8 mouse cellular contexts compared by ENCODE assay signal in genomic region chr1:88475502-88475953, GRCm38 (mm10). TPM values are rescaled to one million over a fixed set of nuclear protein-coding genes. Genes with fewer than 3 reads are reported as not detected.
DNase-seq lines count a peak whose midpoint lies in the region; ATAC-seq lines count a peak whose summit lies in the region.

No protein-coding gene starts in this region.

- 2% methylated on average over 8 of the region's 8 CpGs for WGBS in kidney, embryonic 14.5 days

- no peak overlapping the region for H3K9ac ChIP-seq in kidney, embryonic 14.5 days (ENCODE audit: low read depth, low read length)

- peak; percentile 86 for DNase-seq in CD4-positive, CD25-positive, alpha-beta regulatory T cell, adult 2 months (ENCODE audit: low read depth, low spot score)
- DNase-seq in adrenal gland, postnatal 14 days, result peak; percentile 64
- DNase-seq in lung, postnatal 4 days, result peak; percentile 49 to 72
- DNase-seq in cerebellum, postnatal 14 days, result no peak
- DNase-seq in left cerebral cortex, adult 9 months (ENCODE audit: low spot score in 2 of 2), result no peak
- no peak for DNase-seq in spleen, adult 12 weeks (ENCODE audit: low spot score)
- DNase-seq in right cerebral cortex, postnatal 25 days, result no peak

- H3K4me1 ChIP-seq in kidney, embryonic 14.5 days (ENCODE audit: control insufficient read depth, insufficient read depth, low read length), result peaks cover 52% of the 10 kb centered on the region

- ATAC-seq in kidney, embryonic 14.5 days (ENCODE audit: low FRiP score, low TSS enrichment), result peak; percentile 89

- peak overlapping the region; percentile 91 for H3K27ac ChIP-seq in kidney, embryonic 14.5 days (ENCODE audit: low read depth, low read length)

- H3K36me3 ChIP-seq in kidney, embryonic 14.5 days (ENCODE audit: control insufficient read depth, insufficient read depth, low read length), result no peaks in the 10 kb centered on the region

- H3K4me3 ChIP-seq in kidney, embryonic 14.5 days (ENCODE audit: low read length), result no peak overlapping the region

- H3K27me3 ChIP-seq in kidney, embryonic 14.5 days (ENCODE audit: control insufficient read depth, insufficient read depth, low read length), result no peaks in the 10 kb centered on the region

- no peak overlapping the region for H3K4me2 ChIP-seq in kidney, embryonic 14.5 days (replicated peaks; ENCODE audit: low read depth, low read length)

- no peaks in the 10 kb centered on the region for H3K9me3 ChIP-seq in kidney, embryonic 14.5 days (ENCODE audit: control insufficient read depth, low read length)

RNA-seq across cellular contexts. Expression of gene Glrp1, which starts 34.3 kb away (rescaled TPM):
- not detected in 2 replicates for total RNA-seq in adrenal gland, postnatal 14 days (2021)
- 0.11 TPM in 1 of 2 replicates, not detected in the other for polyA plus RNA-seq in kidney, embryonic 14.5 days (2014; fragmentation: Nextera tagmentation; extraction: Ambion mirVana)

Comparison
In these comparisons a context has a peak if more than half of its experiments do, and no peak if none do; other contexts are left out.
1. DNase-seq: peak in CD4-positive, CD25-positive, alpha-beta regulatory T cell, adult 2 months (single experiment), adrenal gland, postnatal 14 days (single experiment) and lung, postnatal 4 days (2 of 2); none in cerebellum, postnatal 14 days (0 of 2), left cerebral cortex, adult 9 months (0 of 2), spleen, adult 12 weeks (single experiment) and right cerebral cortex, postnatal 25 days (single experiment).